Mouse (Mus musculus): ENCODE data around the gene Fndc3b.
A peak's percentile ranks its signal among the peaks of the same experiment; 100 is the strongest.
"Not testable (repeated sequence)": the region's sequence is repeated elsewhere in the genome, so short reads cannot be mapped to it uniquely, and the experiment has no call there.

The Fndc3b gene

DNA sequence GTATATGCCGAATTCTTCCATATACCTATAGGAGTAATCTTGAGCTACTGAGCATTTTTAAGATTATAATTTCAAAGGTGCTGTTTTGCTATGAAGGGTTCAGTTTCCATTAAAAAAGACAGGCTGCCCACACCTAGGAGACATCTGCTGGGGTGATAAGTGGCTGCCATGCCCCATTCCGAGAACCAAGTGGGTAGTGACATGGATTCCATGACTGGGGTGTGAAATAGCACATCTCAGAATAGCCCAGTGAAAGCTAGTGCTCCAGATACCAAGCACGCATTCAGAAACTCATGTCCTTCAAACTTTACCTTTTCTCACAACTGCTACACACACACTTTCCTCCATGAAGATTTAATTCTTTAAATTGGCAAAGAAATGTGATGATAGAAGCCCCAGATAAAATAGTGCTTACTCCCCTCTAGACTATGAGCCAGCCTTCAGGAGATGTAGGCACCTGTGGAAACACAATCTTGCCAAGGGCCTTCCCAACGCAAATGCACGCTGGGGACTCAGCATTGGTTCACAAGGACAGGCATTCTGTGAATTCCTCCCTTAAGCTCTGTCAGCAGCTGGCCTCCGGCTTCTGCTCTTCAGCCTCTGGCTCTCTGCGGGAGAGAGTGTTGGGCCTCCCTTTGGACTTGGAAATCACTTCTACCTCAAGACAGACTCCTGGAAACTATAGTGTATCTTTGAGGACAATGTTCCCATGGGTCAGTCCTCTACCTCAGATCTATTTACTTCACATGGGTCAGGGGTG is 207.6 kb downstream of the Fndc3b start:
- ATAC-seq (ENCODE audit: low TSS enrichment) = peak; percentile 94

DNA sequence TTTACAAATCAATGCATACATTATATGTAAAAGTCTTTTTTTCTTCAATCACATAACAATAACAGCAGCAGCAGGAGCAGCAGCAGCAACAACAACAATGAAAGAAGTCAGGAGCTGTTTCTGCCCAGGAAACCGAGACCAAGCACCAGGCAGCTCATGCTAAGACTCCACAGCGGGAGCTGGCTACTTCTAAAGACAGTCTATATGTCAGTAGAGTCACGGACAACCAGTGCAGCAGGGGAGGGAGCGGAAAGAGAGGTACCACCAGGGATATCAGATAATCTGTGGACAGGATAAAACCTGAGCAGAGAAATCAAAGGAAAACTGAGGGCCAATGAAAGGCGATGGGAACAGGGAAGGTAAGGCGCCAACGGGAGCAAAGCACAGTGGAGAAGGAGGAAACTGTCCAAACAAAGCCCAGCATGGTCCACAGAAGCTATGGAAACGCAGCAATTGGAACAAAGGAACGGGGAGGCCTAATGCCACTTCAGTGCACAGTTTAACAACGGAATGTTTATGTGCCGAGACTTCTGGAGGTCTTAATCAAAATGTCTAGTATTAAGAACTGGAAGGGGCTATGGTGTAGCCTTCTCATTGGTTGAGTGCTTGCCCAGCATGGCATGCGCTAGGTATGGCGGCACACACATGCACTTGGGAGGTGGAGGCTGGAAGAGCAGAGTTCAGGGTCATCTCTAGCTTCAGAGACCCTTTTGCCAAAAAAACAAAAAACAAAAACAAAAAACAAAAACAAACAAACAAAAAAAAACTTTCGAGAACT is 215.6 kb downstream of the Fndc3b start:
- ATAC-seq (ENCODE audit: low TSS enrichment) = no peak

DNA sequence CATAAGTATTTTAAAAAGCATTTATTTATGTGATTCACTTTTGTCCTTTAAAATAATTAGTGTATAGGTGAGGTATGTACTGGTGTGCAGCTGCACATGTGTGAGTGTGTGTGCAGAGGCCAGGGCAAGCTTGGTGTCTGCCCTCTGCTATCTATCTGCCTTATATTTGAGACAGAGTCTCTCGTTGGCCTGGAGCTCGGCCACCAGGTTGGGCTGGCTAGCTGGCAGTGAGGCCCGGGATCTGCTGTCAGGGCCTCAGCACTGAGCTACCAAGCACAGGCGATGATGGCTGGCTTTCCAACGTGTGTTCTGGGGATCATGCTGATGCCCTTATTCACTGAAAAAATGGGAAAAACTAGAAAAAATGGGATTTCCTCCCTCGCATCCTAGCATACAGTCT is 216.4 kb downstream of the Fndc3b start:
- ATAC-seq (ENCODE audit: low TSS enrichment) = no peak

DNA sequence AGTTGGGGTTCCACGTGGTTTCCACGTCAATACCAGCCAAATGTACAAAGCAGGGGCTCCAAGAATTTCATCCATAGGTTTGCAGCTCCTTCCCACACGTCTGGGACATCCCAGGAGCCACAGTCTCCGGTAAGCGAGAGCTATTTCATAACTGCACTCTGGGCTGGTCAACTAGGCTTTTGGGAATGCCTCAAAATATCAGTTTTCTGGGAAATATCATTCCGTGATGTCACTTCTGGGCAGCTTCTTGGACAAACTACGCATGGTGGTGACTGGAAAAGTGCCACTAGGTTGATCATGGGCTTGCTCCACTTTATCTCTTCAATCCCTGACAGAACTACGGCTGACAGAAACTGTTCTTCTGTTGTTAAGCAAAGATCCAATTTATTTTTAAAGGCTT is 217.0 kb downstream of the Fndc3b start:
- ATAC-seq (ENCODE audit: low TSS enrichment) = no peak

DNA sequence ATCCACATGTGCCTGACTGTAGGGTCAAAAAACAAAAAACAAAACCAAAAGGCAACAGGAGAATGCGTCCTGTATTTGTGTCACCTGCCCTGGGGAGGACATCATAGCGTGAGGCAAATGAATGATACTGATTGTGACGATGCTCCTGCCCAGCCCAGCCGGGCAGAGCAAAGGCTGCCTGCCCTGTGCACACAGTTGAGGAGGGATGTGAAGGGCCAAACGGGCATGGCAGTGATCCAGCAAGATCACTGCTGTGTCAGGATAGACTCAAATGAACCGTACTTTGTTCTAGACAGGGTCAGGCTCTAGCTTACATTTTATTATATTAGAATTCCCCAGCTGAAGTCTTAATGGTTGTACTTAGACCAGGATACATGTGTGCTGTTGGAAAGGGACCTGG is 219.3 kb downstream of the Fndc3b start:
- ATAC-seq (ENCODE audit: low TSS enrichment) = no peak

DNA sequence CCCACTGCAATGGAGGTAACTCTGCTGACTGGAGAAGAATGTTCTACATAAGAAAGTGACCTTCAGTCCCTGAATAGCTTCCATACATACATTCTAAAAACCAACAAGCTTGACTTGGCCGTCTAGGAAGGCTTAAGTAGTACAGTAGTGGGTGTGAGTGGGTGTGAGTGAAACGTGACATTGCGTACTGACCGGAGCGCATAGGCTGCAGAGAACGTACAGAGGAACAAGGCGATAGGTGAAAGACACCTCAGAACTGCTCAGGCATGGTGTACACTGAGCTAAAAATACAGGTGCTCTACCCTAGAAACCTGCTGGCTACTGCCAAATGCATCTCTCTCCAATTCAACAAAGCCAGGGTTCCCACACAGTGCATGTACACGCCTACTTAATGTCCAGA is 219.7 kb downstream of the Fndc3b start:
- peak; percentile 14; the same call in 1 of the 2 replicates for ATAC-seq (ENCODE audit: low TSS enrichment)

DNA sequence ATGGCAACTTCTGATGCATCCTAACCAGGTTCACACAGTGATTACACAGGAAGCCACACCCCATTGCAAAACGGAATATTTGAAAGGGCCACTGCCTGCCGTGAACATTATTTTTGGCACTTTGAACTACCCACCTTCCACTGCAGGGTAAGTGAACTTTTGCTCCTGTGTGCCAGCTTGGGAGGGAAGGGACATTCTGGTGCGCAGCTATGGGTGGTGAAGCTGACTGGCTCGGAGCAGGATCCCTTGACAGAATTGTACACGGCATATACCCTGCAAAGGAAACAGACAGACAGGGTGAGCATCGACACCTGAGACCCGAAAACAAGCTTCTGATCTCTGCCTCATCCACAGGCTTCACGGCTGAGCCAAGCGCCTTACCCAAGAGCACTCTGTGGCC is 220.2 kb downstream of the Fndc3b start:
- ATAC-seq (ENCODE audit: low TSS enrichment) = no peak

DNA sequence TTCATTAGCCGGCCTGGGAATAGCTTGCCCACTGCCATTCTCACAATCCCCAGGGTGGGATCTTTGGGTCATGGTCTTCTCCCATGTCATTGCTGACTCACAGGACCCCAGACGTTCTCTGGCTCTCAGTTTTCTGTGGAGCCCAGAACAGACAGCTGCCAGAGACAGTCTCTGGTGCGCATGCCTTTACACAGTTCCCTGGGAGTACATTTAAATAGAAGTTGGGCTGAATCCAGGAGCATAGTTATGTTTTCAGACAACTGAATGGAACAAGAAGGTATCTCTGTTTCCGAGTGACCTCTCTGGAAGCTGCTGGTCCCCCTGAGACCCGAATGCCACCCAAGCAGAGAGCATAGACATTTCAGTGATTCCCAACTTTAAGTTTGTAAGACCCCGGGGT is 221.6 kb downstream of the Fndc3b start:
- ATAC-seq (ENCODE audit: low TSS enrichment) = peak; percentile 56; the same call in 1 of the 2 replicates

DNA sequence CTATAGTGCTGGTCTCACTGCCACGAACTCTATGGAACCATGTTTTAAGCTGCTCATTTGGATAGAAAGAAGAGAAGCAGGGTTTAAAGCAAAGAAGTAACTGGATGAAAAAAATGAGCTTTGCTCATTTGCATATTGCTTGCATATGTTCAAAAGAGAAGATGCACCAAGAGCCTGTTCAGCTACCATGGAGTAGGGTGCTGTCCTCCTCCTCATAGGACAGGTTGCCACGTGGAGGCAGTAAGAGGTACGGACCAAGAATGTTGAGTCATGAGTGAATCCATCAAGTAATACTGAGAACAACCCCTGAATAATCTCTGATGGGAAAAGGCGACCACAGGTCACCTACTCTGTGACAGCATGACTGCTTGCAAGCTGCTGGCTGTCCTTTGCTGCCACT is 226.0 kb downstream of the Fndc3b start:
- peak; percentile 55 for ATAC-seq (ENCODE audit: low TSS enrichment)

DNA sequence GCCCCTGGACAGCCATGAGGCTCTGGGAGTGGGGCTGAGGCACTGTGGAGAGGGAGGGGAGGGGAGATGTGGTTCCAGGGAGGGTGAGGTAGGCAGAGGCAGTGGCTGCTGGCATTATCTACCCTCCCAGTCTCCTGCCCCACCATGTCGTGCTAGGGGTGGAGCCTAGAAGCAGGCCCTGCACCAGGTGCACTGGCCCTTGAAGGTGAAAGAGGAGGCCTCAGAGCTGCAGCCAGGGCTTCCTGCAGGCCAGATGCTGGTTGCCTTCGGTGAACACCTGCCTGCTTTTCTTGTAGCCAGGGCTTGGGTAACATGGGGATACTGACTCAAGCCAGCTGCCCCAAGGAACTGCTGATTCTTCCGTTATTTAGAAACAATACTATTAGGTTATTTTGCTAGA is 226.4 kb downstream of the Fndc3b start:
- ATAC-seq (ENCODE audit: low TSS enrichment) = no peak

DNA sequence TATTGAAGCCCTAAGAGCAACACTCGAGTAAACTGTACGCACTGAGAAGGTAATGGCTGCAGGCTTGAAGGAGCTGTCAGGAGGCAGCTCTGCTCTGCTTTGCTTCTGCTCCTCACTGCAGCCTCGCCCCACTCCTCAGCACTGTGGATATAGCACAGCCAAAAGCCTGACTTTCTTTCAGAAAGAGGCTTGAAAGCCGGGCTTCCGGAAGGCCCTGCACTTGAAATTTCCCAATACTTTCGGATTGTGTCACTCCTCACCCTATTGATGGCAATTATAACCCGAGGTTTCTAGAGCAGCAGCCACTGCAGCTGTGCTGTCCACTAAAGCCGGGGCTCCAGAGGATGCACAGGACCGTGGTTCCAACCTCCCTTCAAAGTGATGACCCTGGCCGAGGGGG is 227.3 kb downstream of the Fndc3b start:
- ATAC-seq (ENCODE audit: low TSS enrichment) = no peak

DNA sequence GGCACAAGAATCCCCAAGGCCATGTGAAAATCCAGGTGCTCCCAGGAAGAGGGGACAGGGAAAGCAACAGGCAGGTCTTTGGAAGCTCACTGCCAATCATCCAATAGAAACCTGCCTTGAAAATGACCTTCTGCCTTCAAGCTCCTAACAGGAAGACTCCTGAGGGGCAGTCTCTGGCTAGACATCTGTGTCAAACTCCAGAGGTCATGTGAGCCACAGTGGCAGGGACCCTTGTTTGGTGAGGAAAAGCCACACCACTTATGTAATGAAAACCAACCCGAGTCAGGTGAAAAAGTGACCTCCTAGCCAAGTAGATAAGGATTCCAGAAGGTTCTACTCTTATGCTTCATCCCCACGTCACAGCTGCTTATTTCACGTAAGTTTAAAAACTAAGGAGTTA is 227.8 kb downstream of the Fndc3b start:
- no peak for ATAC-seq (ENCODE audit: low TSS enrichment)

DNA sequence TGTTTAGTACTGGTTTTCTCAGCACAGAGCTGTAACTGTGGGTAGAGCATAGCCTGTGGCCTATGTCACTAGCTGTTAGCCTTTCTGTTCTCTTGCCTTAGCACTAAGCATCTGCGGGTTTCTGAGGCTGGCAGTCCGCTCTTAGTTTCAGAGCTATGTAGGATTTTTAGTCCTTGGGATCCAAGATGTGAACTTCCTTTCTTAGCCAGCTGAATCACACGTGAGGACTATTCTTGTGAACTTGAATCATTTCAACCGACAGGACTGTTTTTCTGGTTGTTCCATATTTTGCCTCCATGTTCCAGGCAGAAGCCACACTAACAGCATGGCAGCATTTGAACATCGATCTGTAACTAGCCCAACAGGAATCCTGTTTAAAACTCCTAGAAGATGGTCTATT is 229.4 kb downstream of the Fndc3b start:
- peak; percentile 64 for ATAC-seq (ENCODE audit: low TSS enrichment)

DNA sequence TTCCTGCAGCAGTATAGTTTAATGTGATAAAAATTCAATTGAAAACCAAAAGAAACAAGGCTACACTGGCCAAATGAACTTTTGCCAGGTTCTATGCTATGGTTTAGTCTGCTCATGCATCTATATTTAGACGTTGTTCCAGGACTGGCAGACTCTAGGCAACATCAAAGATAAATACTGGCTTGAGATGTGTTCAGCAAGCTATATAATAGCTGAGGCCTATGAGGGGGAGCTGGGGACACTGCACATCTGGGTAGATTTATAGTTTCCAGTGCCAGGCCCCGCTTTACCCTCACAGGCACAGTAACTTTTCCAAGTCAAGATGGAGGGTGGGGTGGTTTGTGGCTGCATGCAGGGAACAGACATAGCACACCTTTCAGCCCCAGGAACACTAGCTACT is 231.7 kb downstream of the Fndc3b start:
- peak; percentile 28 for ATAC-seq (ENCODE audit: low TSS enrichment)

DNA sequence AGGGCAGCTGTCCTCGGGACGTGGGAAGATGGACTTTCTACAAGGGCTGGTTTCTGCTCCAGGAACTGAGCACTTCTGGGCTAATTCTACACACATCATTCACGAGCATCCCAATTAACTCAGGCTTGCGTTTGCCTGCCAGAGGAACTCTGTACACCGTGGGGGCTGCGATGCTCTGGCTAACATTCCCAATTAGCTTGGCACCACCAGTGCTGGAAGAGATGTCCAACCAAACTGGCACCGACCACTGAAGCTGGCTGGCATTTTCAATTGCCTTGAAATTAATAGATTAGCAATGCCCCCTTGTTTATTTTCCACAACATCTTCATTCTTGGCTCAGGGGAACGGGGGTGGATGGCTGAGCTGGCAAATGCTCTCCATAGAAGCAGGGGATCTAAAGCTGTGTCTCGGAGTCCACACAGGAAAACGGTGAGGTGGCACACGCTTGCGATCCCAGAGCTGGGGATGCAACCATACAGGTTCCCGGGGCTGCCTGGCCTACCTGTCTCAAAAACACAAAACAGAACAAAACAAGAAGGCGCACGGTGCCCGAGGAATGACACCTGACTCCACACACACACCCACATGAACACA is 232.4 kb downstream of the Fndc3b start:
- ATAC-seq (ENCODE audit: low TSS enrichment) = peak; percentile 28; the same call in 1 of the 2 replicates

DNA sequence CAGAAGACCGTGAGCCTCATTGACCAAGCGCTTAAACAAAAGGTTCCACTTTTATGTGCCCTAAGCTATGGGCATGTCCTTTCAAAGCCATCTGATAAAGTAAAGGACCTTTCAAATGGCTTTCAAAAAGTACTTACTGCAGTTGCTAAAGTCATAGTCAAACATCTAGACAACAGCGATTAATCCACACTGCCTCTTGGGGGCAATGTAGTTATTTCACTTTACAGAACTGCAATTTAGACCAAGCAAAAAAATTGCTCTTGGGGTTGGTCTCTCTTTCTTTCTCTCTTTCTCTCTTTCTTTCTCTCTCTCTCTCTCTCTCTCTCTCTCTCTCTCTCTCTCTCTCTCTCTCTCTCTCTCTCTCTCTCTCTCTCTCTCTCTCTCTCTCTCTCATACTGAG is 233.4 kb downstream of the Fndc3b start:
- not testable (repeated sequence) for ATAC-seq (ENCODE audit: low TSS enrichment)

DNA sequence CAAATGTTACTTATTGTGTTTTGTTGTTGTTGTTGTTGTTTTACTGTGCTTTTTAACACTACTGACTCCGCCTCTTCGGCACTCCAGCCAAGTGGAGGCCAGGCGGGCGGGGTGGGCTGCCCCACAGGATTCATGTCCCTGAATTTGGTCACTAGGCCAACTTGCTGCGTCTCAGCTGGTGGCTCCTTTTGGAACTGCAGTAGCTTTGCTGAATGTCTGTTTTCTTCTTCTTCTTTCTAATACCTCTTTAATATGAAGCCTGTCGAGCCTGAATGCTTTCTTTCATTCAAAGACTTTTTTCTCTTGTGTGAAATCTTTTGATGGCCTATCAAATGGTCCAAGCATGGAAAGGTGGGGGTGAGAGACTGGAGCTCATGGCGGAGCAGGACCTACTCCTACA is 235.2 kb downstream of the Fndc3b start:
- ATAC-seq (ENCODE audit: low TSS enrichment) = no peak

DNA sequence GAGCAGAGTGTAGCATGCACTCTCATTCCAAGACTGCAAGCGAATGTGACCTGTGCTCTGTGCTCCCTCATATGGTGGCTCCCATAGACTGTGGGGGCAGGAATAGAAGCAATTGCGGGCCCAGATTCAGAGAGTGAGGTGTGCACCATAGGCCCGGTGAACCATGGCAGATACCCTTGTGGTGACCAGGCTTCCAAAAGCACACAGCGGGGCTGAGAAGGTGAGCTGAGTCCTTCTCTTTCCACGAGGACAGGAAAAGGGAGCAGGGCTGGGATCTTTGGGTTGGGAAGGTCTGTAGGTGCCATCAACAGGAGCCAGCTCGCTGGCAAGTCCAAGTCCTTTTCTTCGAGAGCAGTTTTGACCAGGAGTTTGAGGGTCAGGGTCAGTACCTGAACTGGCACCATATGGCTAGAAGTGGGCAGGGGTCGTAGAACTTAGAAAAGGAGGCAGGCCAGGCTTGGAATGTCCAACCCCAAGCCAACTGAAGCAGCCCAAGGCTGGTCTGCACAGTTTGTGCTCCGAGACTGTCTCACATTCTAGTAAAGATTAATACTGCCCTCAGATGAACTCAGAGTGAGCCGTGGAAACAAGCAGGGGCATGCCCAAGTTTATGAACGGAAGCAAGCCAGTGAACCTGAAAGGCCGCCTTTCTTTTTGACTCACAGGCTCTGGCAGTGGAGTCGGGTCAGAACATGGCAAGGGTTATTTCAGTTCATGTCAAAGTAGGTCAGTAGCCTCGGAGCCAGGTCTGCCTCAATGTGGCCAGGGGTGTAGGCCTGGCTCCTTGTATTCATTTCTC is 237.1 kb downstream of the Fndc3b start:
- no peak for ATAC-seq (ENCODE audit: low TSS enrichment)

DNA sequence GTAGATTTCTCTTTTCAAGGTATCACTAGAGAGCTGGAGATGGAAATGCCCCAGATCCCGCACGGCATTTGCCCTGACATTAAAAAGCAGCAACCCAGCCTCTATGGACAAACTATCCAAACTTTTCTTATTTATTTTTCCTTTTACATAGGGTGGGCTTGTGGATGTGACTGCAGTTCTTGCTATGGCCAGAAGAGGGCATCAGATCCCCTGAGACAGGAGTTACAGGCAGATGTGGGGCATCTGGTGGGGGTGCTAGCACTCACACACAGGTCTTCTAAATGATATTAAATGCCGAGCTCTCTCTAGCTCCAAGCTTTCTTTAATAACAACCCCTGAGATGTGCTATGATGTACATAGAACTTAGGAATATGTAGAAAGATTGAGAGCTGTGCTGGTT is 238.3 kb downstream of the Fndc3b start:
- no peak for ATAC-seq (ENCODE audit: low TSS enrichment)

DNA sequence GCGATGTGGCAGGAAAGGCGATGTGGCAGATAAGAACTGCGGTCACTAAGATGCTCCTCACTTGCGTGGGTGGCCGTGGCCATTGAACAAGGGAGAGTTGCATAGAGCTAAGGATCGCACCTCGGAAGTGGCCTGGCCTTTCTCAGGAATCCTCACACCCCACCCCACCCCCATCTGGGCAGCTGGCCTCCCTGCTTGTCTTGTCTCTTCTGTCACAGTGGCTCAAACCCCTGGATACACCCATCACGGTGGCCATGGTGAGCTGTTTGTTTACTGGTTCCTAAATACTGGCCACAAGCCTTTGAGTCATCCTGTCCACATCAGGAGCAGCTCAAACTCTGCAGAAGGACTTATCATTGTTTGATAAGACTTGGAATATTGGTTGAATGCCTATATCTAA is 240.3 kb downstream of the Fndc3b start:
- no peak for ATAC-seq (ENCODE audit: low TSS enrichment)

DNA sequence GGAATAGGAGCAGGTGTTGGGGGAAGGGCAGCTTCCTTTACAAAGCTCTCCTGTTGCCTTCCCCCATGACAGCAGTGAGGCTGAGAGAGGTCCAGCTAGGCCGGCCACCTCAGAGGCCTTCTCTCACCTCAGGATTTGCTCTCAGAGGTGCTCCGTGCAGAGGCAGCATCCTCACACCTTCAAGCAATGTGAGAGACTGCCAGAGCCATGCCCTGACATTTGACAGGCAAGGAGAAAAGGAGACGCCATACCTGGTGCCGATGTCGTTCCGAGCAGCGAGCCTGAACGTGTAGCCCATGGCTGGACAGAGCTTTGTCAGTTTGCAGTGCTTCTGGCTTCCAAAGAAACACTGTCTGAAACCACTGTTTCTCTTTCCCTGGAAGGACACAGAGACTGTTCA is 241.1 kb downstream of the Fndc3b start:
- no peak for ATAC-seq (ENCODE audit: low TSS enrichment)

DNA sequence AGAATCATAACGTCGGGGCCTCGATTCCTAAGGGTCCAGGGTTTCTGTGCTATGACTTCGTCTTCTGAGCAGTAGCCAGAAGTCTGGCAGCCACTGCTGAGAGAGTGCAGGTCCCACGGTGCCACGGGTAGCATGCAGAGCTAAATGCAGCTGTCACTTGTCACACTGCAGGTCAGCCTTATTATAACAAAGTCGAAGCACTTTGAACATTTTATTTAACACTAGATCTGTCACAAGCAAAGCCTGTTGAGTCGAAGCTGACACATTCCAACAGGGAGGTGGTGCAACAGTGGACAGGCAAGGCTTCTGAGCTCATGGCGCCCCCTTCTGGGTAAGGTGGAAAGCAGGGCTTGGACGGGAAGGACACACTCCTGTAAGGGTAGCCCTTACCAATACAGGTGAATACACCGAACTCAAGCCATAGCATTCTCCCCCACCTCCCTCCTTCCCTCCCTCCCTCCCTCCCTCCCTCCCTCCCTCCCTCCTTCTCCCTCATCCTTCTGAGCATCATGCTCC is 243.5 kb downstream of the Fndc3b start:
- ATAC-seq (ENCODE audit: low TSS enrichment) = no peak
